Mouse (Mus musculus): ENCODE measurements around the gene Chst8. TPM values are rescaled to one million over a fixed set of nuclear protein-coding genes. Genes with fewer than 3 reads are reported as not detected.

Gene Chst8
- polyA plus RNA-seq, 1 experiment, result 4.0 TPM

DNA sequence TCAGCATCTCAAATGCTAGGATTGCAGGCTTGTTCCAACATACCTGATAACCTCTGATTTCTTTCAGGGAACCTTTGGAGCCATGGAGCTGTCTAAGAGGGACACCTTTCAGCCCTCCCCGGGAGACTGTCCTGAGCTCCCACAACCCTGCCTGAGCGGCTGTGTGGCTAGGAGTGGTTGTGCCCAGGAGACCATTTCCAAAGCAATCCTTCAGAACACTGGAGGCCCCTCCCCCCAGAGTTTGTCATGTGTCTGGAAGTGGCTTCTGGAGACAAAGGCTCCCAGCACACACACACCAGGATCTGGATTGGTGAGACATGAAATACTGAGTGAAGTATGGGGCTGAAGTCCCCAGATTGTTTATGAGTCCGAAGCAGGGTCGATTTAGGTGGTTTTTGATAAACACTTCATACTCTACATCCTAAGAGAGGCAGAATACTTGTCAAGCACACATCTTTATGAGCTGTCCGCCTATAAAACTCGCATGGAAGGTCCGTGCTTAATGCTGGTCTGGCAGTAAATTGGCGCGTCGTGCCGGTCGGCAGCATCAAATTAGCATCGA lies 12.5 kb downstream of the Chst8 start:
- no peak for DNase-seq (ENCODE audit: low read depth)

DNA sequence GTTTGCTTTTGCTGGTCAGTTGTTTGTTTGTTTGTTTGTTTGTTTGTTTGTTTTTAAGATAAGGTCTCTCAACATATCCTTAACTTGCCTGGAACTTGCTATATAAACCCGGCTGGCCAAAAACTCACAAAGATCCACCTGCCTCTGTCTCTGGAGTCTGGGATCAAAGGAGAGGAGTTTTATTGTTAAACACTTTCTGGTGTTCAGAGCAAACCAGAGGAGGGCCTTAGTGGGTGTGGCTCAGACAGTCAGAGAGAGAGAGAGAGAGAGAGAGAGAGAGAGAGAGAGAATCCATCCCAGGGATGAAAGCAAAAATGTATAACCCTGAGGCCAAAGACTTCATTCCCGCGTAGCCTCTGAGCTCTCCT lies 13.1 kb downstream of the Chst8 start:
- no peak for DNase-seq (ENCODE audit: low read depth)

- no peak for DNase-seq (ENCODE audit: low read depth)
Observed at GRCm38 (mm10) chr7:34798441-34799403, 13.8 kb downstream of the Chst8 start.

- DNase-seq (ENCODE audit: low read depth), result no peak
Observed at GRCm38 (mm10) chr7:34798039-34798438, 14.5 kb downstream of the Chst8 start.

DNA sequence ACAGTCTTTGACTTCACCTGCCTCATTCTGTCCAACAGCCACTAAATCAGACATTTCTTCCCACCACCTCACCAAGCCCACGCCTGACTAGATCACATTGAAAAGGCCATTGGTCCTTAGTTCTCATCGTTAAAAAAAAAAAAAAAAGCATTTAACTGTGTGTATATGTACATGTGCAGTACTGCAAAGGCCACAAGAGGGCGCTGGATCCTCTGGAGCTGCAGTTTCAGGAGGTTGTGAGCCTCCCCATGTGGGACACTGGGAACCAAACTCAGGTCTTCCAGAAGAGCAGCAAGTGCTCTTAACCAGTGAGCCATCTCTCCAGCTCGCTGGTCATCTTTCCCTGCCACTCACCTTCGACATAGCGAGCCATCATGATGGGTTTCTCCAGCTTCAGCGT lies 22.1 kb downstream of the Chst8 start:
- DNase-seq (ENCODE audit: low read depth), result no peak

DNA sequence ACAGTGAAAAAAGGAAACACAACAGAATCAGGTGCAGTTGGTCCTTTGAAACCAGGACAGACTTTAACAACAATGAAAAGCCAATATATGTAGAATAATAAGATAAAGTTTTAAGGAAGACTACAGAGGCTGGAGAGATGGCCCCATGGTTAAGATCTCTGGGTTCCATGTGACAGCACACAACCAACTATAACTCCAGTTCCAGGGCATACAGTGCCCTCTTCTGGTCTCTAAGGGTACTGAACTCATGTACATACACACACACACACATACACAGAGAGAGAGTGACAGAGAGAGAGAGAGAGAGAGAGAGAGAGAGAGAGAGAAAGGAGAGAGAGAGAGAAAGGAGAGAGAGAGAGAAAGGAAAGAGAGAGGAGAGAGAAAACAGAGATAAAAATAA lies 25.3 kb downstream of the Chst8 start:
- no peak for DNase-seq (ENCODE audit: low read depth)

GRCm38 (mm10) chr7:34785052-34785451 lies 27.5 kb downstream of the Chst8 start:
- no peak for DNase-seq (ENCODE audit: low read depth)

GRCm38 (mm10) chr7:34784469-34784868 lies 28.0 kb downstream of the Chst8 start:
- DNase-seq (ENCODE audit: low read depth), result no peak

DNA sequence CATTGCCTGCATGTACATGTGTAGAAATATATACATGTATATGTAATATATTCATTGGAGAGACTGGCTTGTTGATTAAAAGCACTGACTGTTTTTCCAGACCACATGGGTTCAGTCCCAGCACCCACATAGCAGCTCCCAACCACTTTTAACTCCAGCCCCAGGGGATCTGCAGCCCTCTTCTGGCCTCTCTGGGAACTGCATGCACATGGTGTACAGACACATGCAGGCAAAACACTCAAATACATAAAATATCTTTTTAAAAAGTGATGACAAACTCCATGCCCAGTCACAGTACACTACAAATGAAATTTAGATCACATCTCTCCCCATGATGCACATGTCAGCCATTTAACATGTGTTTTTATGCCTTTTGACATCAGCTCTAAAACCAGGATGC lies 30.5 kb downstream of the Chst8 start:
- DNase-seq (ENCODE audit: low read depth), result no peak

GRCm38 (mm10) chr7:34781217-34781616 lies 31.3 kb downstream of the Chst8 start:
- DNase-seq (ENCODE audit: low read depth), result no peak

DNA sequence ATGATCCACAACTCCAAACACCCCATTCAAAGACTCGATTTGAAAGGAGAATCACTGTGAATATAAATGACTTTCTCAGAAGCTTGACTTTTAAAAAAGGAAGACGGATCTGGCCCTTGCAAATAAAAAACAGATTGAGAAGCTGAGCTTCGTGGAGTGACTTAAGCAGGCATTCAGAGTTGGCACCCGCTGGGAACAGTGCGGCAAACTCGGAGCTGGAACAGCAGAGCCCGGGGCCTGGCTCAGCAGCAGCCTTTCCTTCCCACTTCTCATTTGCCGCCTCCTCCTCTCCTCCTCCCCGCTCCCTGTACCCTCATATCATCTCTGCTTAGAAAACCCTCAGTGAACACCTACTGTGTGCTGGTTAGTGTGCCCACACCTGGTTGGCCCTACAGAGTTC lies 34.1 kb downstream of the Chst8 start:
- no peak for DNase-seq (ENCODE audit: low read depth)

GRCm38 (mm10) chr7:34775659-34776058 lies 36.9 kb downstream of the Chst8 start:
- DNase-seq (ENCODE audit: low read depth), result no peak

GRCm38 (mm10) chr7:34774947-34775346 lies 37.6 kb downstream of the Chst8 start:
- no peak for DNase-seq (ENCODE audit: low read depth)

- DNase-seq (ENCODE audit: low read depth), result no peak
Observed at GRCm38 (mm10) chr7:34774020-34774419, 38.5 kb downstream of the Chst8 start.

- DNase-seq (ENCODE audit: low read depth), result no peak
Observed at GRCm38 (mm10) chr7:34773309-34773708, 39.2 kb downstream of the Chst8 start.

DNA sequence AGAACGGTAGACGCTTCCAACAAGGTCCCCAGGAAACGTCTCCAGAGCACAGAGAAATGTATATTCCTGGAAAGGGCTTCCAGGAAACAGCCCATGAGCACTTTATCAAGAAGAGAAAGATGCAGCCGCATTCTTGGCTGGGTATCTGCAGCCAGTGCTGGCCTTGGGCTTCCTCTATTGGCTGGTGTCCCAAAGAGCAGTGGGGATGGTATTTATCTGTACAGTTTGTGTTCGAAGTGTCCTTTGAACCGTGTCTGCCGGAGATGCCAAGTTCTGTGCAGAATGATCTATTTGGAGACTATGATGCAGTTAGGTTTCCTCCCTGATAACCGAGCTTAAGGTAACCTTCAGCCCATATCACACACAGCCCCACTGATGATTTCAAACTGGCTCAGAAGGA lies 43.0 kb downstream of the Chst8 start:
- DNase-seq (ENCODE audit: low read depth), result no peak

- DNase-seq (ENCODE audit: low read depth), result no peak
Observed at GRCm38 (mm10) chr7:34764250-34765148, 48.0 kb downstream of the Chst8 start.

DNA sequence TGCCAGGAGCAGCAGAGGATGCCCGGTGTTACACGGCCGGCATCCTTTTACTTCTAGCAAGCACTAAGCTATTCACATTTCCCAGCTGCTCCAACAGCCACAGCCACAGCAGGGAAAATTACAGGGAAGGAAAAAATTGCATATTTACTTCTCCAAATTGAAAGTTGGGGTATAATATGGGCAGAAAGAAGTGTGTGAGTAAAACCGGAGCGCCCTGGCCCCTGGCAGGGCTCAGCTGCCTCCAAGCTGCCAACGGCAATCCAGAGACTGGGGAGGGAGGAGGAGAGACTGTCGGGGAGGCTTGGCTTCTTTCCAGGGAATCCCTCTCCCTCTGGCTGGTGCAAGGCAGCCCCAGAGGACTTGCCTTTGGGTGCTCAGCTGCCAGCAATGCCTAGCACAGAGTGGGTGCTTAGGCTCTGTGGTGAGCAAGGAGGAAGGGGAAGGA lies 53.1 kb downstream of the Chst8 start:
- DNase-seq (ENCODE audit: low read depth), result no peak

DNA sequence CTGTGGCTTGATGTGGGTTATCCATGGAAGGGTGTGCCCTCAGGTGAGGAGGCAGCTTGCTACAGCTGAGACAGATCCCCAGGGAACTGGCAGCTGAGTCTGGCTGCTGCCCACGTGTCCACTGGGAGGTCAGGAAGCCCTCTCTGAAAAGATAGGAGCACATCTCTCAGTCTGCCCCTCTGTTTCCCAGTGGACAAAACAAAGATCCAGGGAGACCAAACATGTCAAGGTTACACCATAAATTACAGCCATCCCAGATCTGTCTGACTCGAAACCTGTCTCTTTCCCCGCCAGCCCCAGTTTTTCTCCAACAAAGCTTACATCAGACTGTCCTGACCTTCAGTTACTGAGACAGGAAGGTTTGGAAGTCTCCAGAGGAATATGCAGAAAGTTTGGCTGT lies 53.8 kb downstream of the Chst8 start:
- DNase-seq (ENCODE audit: low read depth), result no peak

- DNase-seq (ENCODE audit: low read depth), result no peak
Observed at GRCm38 (mm10) chr7:34757513-34757912, 55.0 kb downstream of the Chst8 start.

GRCm38 (mm10) chr7:34753140-34753886 lies 59.2 kb downstream of the Chst8 start:
- DNase-seq (ENCODE audit: low read depth), result no peak
